Mouse (Mus musculus) midbrain, embryonic 11.5 days (tissue): Measurements from ENCODE around the gene Azin2. TPM values are rescaled to one million over a fixed set of nuclear protein-coding genes. Genes with fewer than 3 reads are reported as not detected.

Experiments used
- ATAC-seq: fragments of 200-750 bp; cut with Nextera tagmentation; 2 replicates; pipeline ENCODE4 v1.8.0; 2017; ENCODE audit warnings: moderate TSS enrichment, moderate library complexity; ENCODE audit not compliant: low FRiP score
- DNase-seq: peaks from one replicate; pipeline ENCODE4 v3.0.0; 2015; ENCODE audit warnings: low spot score; ENCODE audit errors: missing footprints
- H3K27ac ChIP-seq: fragments of 300-500 bp; sonication (generic); 2 replicates; pipeline ENCODE4 v1.5.1; 2014; ENCODE audit warnings: low read depth, low read length
- H3K27me3 ChIP-seq: fragments of 300-500 bp; sonication (generic); 2 replicates; pipeline ENCODE4 v1.6.1; 2014; ENCODE audit warnings: mild to moderate bottlenecking, low read length, moderate library complexity, mixed read lengths; ENCODE audit not compliant: control insufficient read depth, insufficient read depth
- H3K36me3 ChIP-seq: fragments of 300-500 bp; sonication (generic); 2 replicates; pipeline ENCODE4 v1.6.1; 2014; ENCODE audit warnings: mild to moderate bottlenecking, low read length, moderate library complexity, mixed read lengths; ENCODE audit not compliant: control insufficient read depth, insufficient read depth
- H3K4me1 ChIP-seq: fragments of 300-500 bp; sonication (generic); 2 replicates; pipeline ENCODE4 v1.6.1; 2014; ENCODE audit warnings: low read length; ENCODE audit not compliant: control insufficient read depth, insufficient read depth
- H3K4me2 ChIP-seq: fragments of 300-500 bp; sonication (generic); 2 replicates; pipeline ENCODE4 v1.6.1; 2014; ENCODE audit warnings: mild to moderate bottlenecking, moderate library complexity
- H3K4me3 ChIP-seq: fragments of 300-500 bp; sonication (generic); 2 replicates; pipeline ENCODE4 v1.5.1; 2014; ENCODE audit warnings: low read depth, low read length
- H3K9ac ChIP-seq: fragments of 300-500 bp; sonication (generic); 2 replicates; pipeline ENCODE4 v1.6.1; 2014; ENCODE audit warnings: low read length
- H3K9me3 ChIP-seq: fragments of 300-500 bp; sonication (generic); 2 replicates; pipeline ENCODE4 v1.6.1; 2016; ENCODE audit warnings: low read length; ENCODE audit not compliant: control insufficient read depth
- WGBS: fragments of 180-500 bp; shearing (Covaris S2); extraction: QIAGEN DNeasy Blood & Tissue Kit; methylation state at CpG from one replicate; pipeline ENCODE4 v1.1.7; 2014; 5-methylcytosine and 5-hydroxymethylcytosine counted together
- polyA plus RNA-seq: library from polyadenylated mRNA; unstranded; fragments of >200 nt; fragmentation: Nextera tagmentation; extraction: Ambion mirVana; gene quantifications from 2 replicates; pipeline ENCODE4 v1.2.1, GENCODE M21; 2014

The Azin2 gene
- polyA plus RNA-seq, 1 experiment from 2014 or later: 11.5 TPM

DNA sequence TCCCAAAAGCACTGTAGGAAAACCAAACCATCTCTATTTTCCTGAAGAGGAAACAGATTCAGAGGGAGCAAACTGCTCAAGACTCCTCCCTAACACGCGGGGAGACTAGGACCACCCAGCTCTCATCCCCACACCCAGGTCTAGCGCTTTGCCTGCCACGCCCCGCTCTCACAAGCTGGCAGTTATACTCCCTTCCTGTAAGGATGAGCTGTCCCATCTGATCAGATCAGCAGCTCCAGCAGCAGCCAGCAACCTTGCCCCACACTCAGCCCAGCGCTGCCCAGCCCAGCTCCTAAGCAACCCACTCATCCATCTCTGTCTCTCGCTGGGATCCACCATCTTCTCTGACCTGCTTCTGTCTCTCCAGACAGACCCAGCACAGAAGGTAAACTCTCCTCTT is 29.5 kb downstream of the Azin2 start:
- ATAC-seq: no peak
- DNase-seq: no peak
- H3K9me3 ChIP-seq: no peaks in the 10 kb centered on the region
- no peak overlapping the region for H3K27ac ChIP-seq
- no peaks in the 10 kb centered on the region for H3K27me3 ChIP-seq
- no peak overlapping the region for H3K9ac ChIP-seq
- H3K36me3 ChIP-seq: no peaks in the 10 kb centered on the region
- H3K4me1 ChIP-seq: no peaks in the 10 kb centered on the region
- no peak overlapping the region for H3K4me3 ChIP-seq
- H3K4me2 ChIP-seq: no peak overlapping the region
- 72% methylated on average over 7 of the region's 7 CpGs for WGBS

DNA sequence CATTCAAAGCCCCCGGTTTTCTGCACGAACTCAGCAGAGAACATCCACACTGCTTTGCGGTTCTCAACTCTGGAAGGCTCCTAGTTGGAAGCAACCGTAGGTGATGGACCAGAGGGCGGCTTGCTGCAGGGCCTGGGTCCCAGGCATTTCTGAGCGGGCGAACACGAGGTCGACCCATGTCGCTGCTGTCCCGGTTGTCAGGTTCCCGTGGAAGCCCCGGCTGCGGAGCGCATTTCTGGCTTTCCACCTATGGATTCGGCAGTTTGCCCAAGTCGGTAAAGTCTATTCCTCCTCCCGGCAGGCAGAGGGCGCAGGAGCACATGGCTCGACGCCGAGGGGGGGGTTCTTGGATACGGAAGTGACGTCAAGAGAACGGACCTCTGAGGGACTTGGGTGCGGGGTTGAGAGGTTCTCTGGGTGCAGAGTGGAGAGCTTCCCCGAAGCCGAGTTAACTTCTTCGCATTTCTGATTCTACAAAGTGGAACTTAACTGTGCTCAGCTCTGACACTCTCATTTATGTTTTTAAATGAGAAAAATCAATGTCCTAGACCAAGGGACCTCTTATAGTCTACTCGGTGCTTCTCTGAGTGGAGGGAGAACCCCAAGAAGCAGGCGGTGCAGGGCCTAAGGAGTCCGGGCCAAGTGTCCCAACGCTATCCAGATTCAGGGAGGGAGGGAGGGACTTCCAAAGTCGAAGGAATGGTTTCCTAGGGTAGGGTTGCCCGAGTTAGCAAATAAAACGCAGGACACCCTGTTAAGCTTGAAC is 37.2 kb downstream of the Azin2 start:
- H3K9ac ChIP-seq: peak overlapping the region; percentile 66
- H3K4me2 ChIP-seq: peak overlapping the region; percentile 66
- H3K4me1 ChIP-seq: 0 out of 2 replicates have a peak, but pooled peaks cover 2% of the 10 kb centered on the region
- peaks cover 2% of the 10 kb centered on the region for H3K27me3 ChIP-seq
- 14% methylated on average over 36 of the region's 36 CpGs for WGBS
- no peaks in the 10 kb centered on the region for H3K9me3 ChIP-seq
- ATAC-seq (peak; percentile 83), DNase-seq (peak; percentile 98)
- no peaks in the 10 kb centered on the region for H3K36me3 ChIP-seq
- no peak overlapping the region for H3K27ac ChIP-seq
- H3K4me3 ChIP-seq: peak overlapping the region; percentile 29

DNA sequence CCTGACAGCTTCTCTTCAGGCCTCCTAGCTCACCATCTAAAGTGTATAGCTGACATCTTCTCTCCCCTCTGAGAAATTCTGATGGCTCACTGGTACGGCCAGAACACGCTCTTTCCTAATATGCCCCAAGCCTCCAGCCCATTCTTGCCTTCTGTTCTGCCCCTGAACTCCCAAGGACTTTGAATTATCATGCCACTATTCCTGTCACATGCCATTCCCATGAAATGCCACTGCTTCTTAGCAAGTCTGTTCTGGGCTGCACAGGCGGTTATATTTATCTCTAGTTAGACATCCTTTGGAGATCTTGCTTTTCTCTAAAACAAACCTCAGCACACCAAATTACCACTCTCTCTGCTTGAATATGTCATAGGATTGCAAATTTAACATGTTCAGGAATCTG is 38.6 kb downstream of the Azin2 start:
- 0 out of 2 replicates have a peak, but pooled peaks cover 2% of the 10 kb centered on the region for H3K4me1 ChIP-seq
- no peak overlapping the region for H3K4me3 ChIP-seq
- no peaks in the 10 kb centered on the region for H3K36me3 ChIP-seq
- no peak for ATAC-seq
- H3K27me3 ChIP-seq: peaks cover 2% of the 10 kb centered on the region
- no peak overlapping the region for H3K9ac ChIP-seq
- WGBS: 87% methylated on average over 3 of the region's 3 CpGs
- H3K4me2 ChIP-seq: no peak overlapping the region
- DNase-seq: no peak
- H3K27ac ChIP-seq: no peak overlapping the region
- H3K9me3 ChIP-seq: no peaks in the 10 kb centered on the region

DNA sequence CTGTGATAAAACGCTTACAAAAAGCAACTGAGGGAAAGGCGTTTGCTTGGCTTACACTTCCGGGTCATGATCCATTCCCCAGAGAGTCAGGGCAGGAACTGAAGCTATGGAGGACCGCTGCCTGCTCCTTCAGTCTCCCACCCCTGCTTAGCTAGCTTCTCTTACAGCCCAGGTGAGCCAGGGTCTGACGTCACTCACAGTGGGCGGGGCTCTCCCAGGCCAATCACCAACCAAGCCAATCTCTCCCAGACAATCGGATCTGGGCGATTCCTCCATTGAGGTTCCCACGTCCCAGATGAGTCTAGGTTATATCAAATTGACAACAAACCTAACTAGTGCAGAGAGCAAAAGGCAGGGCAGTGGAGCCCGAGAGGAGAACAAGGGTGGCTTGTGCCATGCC is 43.1 kb downstream of the Azin2 start:
- Histone ChIP-seq H3K27me3 (peaks cover 2% of the 10 kb centered on the region), H3K4me2 (no peak overlapping the region), H3K4me1 (no peaks in the 10 kb centered on the region), H3K9ac (no peak overlapping the region), H3K27ac (no peak overlapping the region), H3K4me3 (no peak overlapping the region), H3K36me3 (no peaks in the 10 kb centered on the region), H3K9me3 (no peaks in the 10 kb centered on the region)
- ATAC-seq (no peak), DNase-seq (no peak)
- WGBS: 34% methylated on average over 10 of the region's 10 CpGs

DNA sequence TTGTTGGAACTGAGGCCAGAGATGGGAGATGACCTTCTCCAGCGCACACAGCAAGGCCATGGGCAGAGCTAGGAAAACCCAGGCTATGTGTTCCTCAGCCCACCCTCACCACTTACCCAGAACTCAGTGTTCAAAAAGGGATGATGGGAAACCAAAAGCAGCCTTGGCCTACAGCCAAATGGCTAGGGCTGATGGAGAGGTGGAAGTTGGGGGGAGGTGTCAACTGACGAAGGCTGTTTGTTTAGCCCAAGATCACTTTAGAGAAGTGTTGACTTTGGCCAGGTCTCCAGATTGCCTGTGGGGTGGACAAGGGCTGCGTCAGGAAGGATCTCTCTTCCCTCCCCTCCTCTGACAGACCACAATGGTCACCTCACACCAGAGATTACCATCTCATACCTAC is 44.1 kb downstream of the Azin2 start:
- WGBS: 78% methylated on average over 3 of the region's 3 CpGs
- Histone ChIP-seq H3K4me1 (no peaks in the 10 kb centered on the region), H3K9ac (no peak overlapping the region), H3K36me3 (no peaks in the 10 kb centered on the region), H3K27me3 (peaks cover 2% of the 10 kb centered on the region; the same call in 1 of the 2 replicates), H3K9me3 (no peaks in the 10 kb centered on the region), H3K4me3 (no peak overlapping the region), H3K27ac (no peak overlapping the region), H3K4me2 (no peak overlapping the region)
- DNase-seq: no peak
- no peak for ATAC-seq

DNA sequence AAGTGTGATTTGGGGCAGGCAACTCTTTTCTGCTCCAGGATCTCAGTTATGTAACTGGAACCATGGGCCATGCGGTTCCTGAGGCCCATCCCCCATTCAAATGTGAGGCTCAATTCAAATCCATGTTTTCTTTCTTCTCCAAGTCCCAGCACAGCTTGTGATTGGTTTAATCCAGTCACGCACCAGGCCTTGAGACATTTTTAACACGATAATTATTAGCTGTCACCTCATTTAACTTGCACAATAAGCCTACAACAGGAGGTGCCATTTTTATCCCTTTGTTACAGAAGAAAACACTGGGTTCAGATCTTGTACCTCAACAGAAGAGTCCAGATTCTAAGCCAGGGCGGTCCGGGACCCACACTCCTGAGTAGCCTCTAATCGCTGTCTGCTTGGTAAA is 44.5 kb downstream of the Azin2 start:
- no peaks in the 10 kb centered on the region for H3K4me1 ChIP-seq
- no peaks in the 10 kb centered on the region for H3K27me3 ChIP-seq
- H3K9me3 ChIP-seq: no peaks in the 10 kb centered on the region
- no peak overlapping the region for H3K4me2 ChIP-seq
- H3K27ac ChIP-seq: no peak overlapping the region
- no peak overlapping the region for H3K9ac ChIP-seq
- no peak for DNase-seq
- no peak for ATAC-seq
- WGBS: 77% methylated on average over 6 of the region's 6 CpGs
- H3K4me3 ChIP-seq: no peak overlapping the region
- no peaks in the 10 kb centered on the region for H3K36me3 ChIP-seq

DNA sequence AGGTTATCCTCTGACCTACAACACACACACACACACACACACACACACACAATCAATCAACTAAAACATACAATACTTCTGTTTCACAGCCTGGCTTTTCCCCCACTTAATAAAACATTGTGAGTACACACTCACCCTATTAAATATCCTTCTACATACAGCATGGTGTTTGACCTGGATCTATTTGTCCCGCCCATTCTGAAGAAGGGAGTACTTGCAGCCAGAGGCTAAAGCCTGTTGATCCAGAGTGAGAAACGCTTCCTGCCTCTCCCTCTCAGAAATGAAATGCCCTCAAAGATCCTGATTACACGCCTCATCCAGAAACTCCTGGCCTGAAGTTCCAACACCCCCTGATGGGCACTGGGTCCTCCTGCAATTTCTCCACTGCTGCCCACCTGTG is 45.1 kb downstream of the Azin2 start:
- WGBS: 84% methylated on average over 3 of the region's 3 CpGs
- no peak overlapping the region for H3K27ac ChIP-seq
- no peak overlapping the region for H3K4me2 ChIP-seq
- no peaks in the 10 kb centered on the region for H3K4me1 ChIP-seq
- DNase-seq (no peak), ATAC-seq (no peak)
- H3K9me3 ChIP-seq: no peaks in the 10 kb centered on the region
- no peaks in the 10 kb centered on the region for H3K36me3 ChIP-seq
- no peak overlapping the region for H3K4me3 ChIP-seq
- no peak overlapping the region for H3K9ac ChIP-seq
- H3K27me3 ChIP-seq: no peaks in the 10 kb centered on the region

DNA sequence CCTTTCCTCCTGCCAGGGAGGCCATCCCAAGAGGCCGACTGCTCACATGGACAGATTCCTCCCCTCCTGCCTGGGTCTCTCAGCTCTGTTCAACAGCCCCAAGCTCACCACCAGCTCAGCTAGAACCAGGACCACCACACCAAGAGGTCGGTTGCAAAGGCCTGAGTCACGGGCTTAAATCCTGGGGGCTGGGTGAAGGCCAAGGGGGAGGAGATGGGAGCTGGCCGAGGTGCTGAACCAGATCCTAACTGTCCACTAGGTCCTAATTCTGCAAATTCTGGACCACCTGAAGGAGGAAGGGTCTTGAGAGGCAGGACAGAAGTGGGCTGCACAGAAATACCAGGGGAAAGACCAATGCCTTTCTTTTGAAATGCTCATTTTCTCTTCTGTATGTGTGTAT is 48.4 kb downstream of the Azin2 start:
- DNase-seq (no peak), ATAC-seq (no peak)
- 27% methylated on average over 4 of the region's 4 CpGs for WGBS
- H3K9me3 ChIP-seq: no peaks in the 10 kb centered on the region
- H3K36me3 ChIP-seq: no peaks in the 10 kb centered on the region
- H3K27ac ChIP-seq: no peak overlapping the region
- no peak overlapping the region for H3K4me3 ChIP-seq
- H3K9ac ChIP-seq: no peak overlapping the region
- H3K4me1 ChIP-seq: no peaks in the 10 kb centered on the region
- H3K27me3 ChIP-seq: no peaks in the 10 kb centered on the region
- H3K4me2 ChIP-seq: no peak overlapping the region

DNA sequence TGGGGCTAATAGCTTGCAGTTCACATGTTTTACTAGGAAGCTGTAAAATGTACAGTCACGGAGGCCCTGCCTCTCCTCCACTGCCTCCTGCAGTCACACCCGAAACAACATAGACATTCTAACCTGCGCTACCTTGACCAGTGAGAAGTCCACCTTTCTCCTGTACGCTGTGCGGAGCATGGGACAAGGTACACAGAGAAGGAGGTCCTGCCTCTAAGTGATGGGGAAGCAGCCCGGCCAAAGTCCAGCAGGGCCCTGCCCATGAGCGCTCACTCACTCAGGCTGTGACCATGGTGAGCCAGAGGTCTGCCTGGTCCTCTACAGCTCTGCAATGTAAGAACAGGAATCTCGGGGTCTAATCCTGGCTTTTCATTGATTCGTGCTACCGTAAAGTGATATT is 50.2 kb downstream of the Azin2 start:
- H3K9ac ChIP-seq: no peak overlapping the region

More for the DNA sequence above, 50.2 kb downstream of the Azin2 start:
- no peak overlapping the region for H3K27ac ChIP-seq
- H3K27me3 ChIP-seq: no peaks in the 10 kb centered on the region
- no peaks in the 10 kb centered on the region for H3K36me3 ChIP-seq
- 92% methylated on average over 10 of the region's 10 CpGs for WGBS
- no peaks in the 10 kb centered on the region for H3K9me3 ChIP-seq
- no peak overlapping the region for H3K4me2 ChIP-seq
- DNase-seq: no peak
- ATAC-seq: no peak
- no peaks in the 10 kb centered on the region for H3K4me1 ChIP-seq
- no peak overlapping the region for H3K4me3 ChIP-seq
